25 mouse cellular contexts compared by ENCODE assay signal in the genomic region with DNA sequence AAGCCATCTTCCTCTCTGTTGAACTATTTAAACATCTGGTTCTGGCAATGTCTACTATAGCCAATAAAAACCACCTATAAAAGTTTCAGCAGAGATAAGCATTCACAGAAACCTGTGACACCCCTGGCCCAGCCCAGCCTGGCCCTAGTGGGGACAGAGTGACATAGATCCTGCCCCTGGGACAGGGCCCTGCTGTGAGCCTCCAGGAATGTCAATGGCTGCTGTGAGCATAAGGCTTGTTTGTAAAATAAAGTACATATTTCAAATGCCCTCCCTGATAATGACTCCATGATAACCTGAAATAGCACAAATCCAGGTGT.
A peak's percentile ranks its signal among the peaks of the same experiment; 100 is the strongest.
DNase-seq lines count a peak whose midpoint lies in the region; ATAC-seq and TF ChIP-seq lines count a peak whose summit lies in the region.
"Had no signal": no experiment of that assay in that cellular context is flagged by ENCODE, and none has a peak within 500 bp of the region (broad histone marks: within the 10 kb centered on the region; RNA-seq: fewer than 3 reads in every experiment).

No protein-coding gene starts in this region.

- no peaks in the 10 kb centered on the region for H3K36me3 ChIP-seq in intestine, embryonic 14.5 days (ENCODE audit: control insufficient read depth, insufficient read depth, low read length)
- H3K36me3 ChIP-seq in intestine, postnatal 0 days (ENCODE audit: control insufficient read depth, insufficient read depth), result no peaks in the 10 kb centered on the region
- H3K36me3 ChIP-seq in ES-Bruce4 (ENCODE audit: control insufficient read depth, insufficient read depth, low read length, poor library complexity, severe bottlenecking) (no peaks in the 10 kb centered on the region), ES-E14 (ENCODE audit: control insufficient read depth, insufficient read depth, low read length, poor library complexity, severe bottlenecking) (no peaks in the 10 kb centered on the region; the same call in 1 of the 2 replicates)
- no peaks in the 10 kb centered on the region for H3K36me3 ChIP-seq in limb, embryonic 13.5 days
- H3K36me3 ChIP-seq: embryonic facial prominence, embryonic 15.5 days; forebrain, embryonic 12.5 days; G1E; heart, embryonic 12.5 days; hindbrain, embryonic 13.5 days; limb, embryonic 15.5 days; liver, embryonic 13.5 days; midbrain, embryonic 15.5 days had no signal

- no peak for DNase-seq in intestine, embryonic 14.5 days (ENCODE audit: low spot score)
- DNase-seq in ES-E14 (ENCODE audit: low read depth, low spot score), result peak; percentile 21
- no peak for DNase-seq in thymus, postnatal 0 days (ENCODE audit: low spot score)
- no peak for DNase-seq in embryo, embryonic 10.5 days (ENCODE audit: low spot score)
- DNase-seq: adrenal gland, postnatal 25 days; cerebellum, adult 11-12 months; cerebellum, adult 9-11 months; forebrain, postnatal 0 days; kidney, adult 8-10 months; kidney, postnatal 4 days; liver, embryonic 13.5 days; thymus, postnatal 25 days had no signal

- H3K9ac ChIP-seq in intestine, embryonic 14.5 days (ENCODE audit: low read length), result no peak overlapping the region
- H3K9ac ChIP-seq in intestine, postnatal 0 days (ENCODE audit: low read depth, low read length), result no peak overlapping the region
- no peak overlapping the region for H3K9ac ChIP-seq in ES-Bruce4 (ENCODE audit: low read depth, poor library complexity, severe bottlenecking)
- H3K9ac ChIP-seq in ES-E14 (ENCODE audit: insufficient read depth, low read depth, low read length, poor library complexity, severe bottlenecking), result no peak overlapping the region
- H3K9ac ChIP-seq in limb, embryonic 13.5 days, result no peak overlapping the region
- H3K9ac ChIP-seq: embryonic facial prominence, embryonic 15.5 days; forebrain, embryonic 12.5 days; forebrain, postnatal 0 days; heart, embryonic 12.5 days; hindbrain, embryonic 13.5 days; limb, embryonic 15.5 days; liver, embryonic 13.5 days; midbrain, embryonic 15.5 days had no signal

- no peaks in the 10 kb centered on the region for H3K9me3 ChIP-seq in intestine, embryonic 14.5 days (ENCODE audit: control insufficient read depth, low read length)
- H3K9me3 ChIP-seq in intestine, postnatal 0 days (ENCODE audit: control insufficient read depth), result no peaks in the 10 kb centered on the region
- H3K9me3 ChIP-seq in ES-Bruce4 (replicated peaks; ENCODE audit: control insufficient read depth, insufficient read depth, low read length, poor library complexity, severe bottlenecking) (peaks cover 21% of the 10 kb centered on the region), ES-E14 (ENCODE audit: control insufficient read depth, insufficient read depth, low read depth, low read length) (peaks cover 3% of the 10 kb centered on the region; the same call in 1 of the 2 replicates)
- no peaks in the 10 kb centered on the region for H3K9me3 ChIP-seq in limb, embryonic 13.5 days
- H3K9me3 ChIP-seq: embryonic facial prominence, embryonic 15.5 days; forebrain, embryonic 12.5 days; G1E; hindbrain, embryonic 13.5 days; limb, embryonic 15.5 days; liver, embryonic 13.5 days; midbrain, embryonic 15.5 days had no signal

- no peak for TF ChIP-seq POLR2A in ES-Bruce4 (IDR thresholded peaks at IDR 0.05; ENCODE audit: insufficient read depth, low read length)

- in situ Hi-C loops in ES-E14 (cut with MboI; ENCODE audit: low sequenced_read_pairs in 2 of 2, unreplicated experiment in 2 of 2), result no loop called here

- TF ChIP-seq CTCF in intestine, postnatal 0 days (IDR thresholded peaks at IDR 0.05; ENCODE audit: low read depth), result no peak
- TF ChIP-seq CTCF in ES-Bruce4 (IDR thresholded peaks at IDR 0.05; ENCODE audit: low read depth, low read length), result no peak

- H3K27ac ChIP-seq in intestine, embryonic 14.5 days (ENCODE audit: low read depth), result no peak overlapping the region
- H3K27ac ChIP-seq in intestine, postnatal 0 days (ENCODE audit: low read depth, low read length), result no peak overlapping the region
- H3K27ac ChIP-seq in ES-Bruce4 (ENCODE audit: insufficient read depth, low read length) (peak overlapping the region; percentile 11; the same call in 1 of the 2 replicates), ES-E14 (ENCODE audit: insufficient read depth, low read depth, low read length, poor library complexity, severe bottlenecking) (peak overlapping the region; percentile 68)
- no peak overlapping the region; the same call in 1 of the 2 replicates for H3K27ac ChIP-seq in limb, embryonic 13.5 days
- H3K27ac ChIP-seq: embryonic facial prominence, embryonic 15.5 days; forebrain, embryonic 12.5 days; heart, adult 2 months; hindbrain, embryonic 13.5 days; kidney, postnatal 0 days; limb, embryonic 15.5 days; liver, embryonic 13.5 days; midbrain, embryonic 15.5 days had no signal

- no peak overlapping the region for H3K4me2 ChIP-seq in intestine, embryonic 14.5 days (ENCODE audit: low read length)
- no peak overlapping the region for H3K4me2 ChIP-seq in intestine, postnatal 0 days (replicated peaks; ENCODE audit: low read depth)
- H3K4me2 ChIP-seq in limb, embryonic 13.5 days (replicated peaks), result no peak overlapping the region
- H3K4me2 ChIP-seq: embryonic facial prominence, embryonic 15.5 days; forebrain, embryonic 12.5 days; heart, embryonic 12.5 days; hindbrain, embryonic 13.5 days; limb, embryonic 15.5 days; liver, embryonic 13.5 days; midbrain, embryonic 15.5 days had no signal

- H3K27me3 ChIP-seq in intestine, embryonic 14.5 days (replicated peaks; ENCODE audit: control insufficient read depth, insufficient read depth, low read length), result no peaks in the 10 kb centered on the region
- no peaks in the 10 kb centered on the region for H3K27me3 ChIP-seq in intestine, postnatal 0 days (replicated peaks; ENCODE audit: control insufficient read depth, insufficient read depth, low read length)
- H3K27me3 ChIP-seq in ES-Bruce4 (ENCODE audit: control insufficient read depth, insufficient read depth, low read length, poor library complexity, severe bottlenecking), result no peaks in the 10 kb centered on the region
- no peaks in the 10 kb centered on the region for H3K27me3 ChIP-seq in limb, embryonic 13.5 days
- H3K27me3 ChIP-seq: embryonic facial prominence, embryonic 15.5 days; forebrain, embryonic 12.5 days; heart, embryonic 12.5 days; hindbrain, embryonic 13.5 days; limb, embryonic 15.5 days; liver, embryonic 13.5 days; midbrain, embryonic 15.5 days had no signal

- no peak for TF ChIP-seq EP300 in ES-Bruce4 (IDR thresholded peaks at IDR 0.05; ENCODE audit: insufficient read depth, low read depth, low read length)

- 0 out of 2 replicates have a peak, but pooled peaks cover 6% of the 10 kb centered on the region for H3K4me1 ChIP-seq in intestine, embryonic 14.5 days (replicated peaks; ENCODE audit: control insufficient read depth, insufficient read depth, low read length)
- H3K4me1 ChIP-seq in intestine, postnatal 0 days (replicated peaks; ENCODE audit: control insufficient read depth, insufficient read depth, low read length), result no peaks in the 10 kb centered on the region
- peaks cover 5% of the 10 kb centered on the region for H3K4me1 ChIP-seq in ES-Bruce4 (ENCODE audit: control insufficient read depth, insufficient read depth, low read length)
- H3K4me1 ChIP-seq in ES-E14 (ENCODE audit: control insufficient read depth in 2 of 2, insufficient read depth in 2 of 2, low read length in 2 of 2, poor library complexity in 1 of 2), result peaks cover 0 to 24% of the 10 kb centered on the region in 2 experiments; a peak in 3 of 4 replicates
- peaks cover 52% of the 10 kb centered on the region for H3K4me1 ChIP-seq in limb, embryonic 13.5 days
- H3K4me1 ChIP-seq: liver, embryonic 13.5 days; midbrain, embryonic 15.5 days had no signal

- H3K4me3 ChIP-seq in intestine, embryonic 14.5 days (ENCODE audit: low read depth, low read length), result no peak overlapping the region
- no peak overlapping the region for H3K4me3 ChIP-seq in intestine, postnatal 0 days (ENCODE audit: low read depth, low read length)
- no peak overlapping the region for H3K4me3 ChIP-seq in ES-Bruce4 (ENCODE audit: low read depth, low read length)
- no peak overlapping the region for H3K4me3 ChIP-seq in ES-E14 (ENCODE audit: insufficient read depth in 1 of 2, low read depth in 1 of 2, low read length in 2 of 2, poor library complexity in 1 of 2, severe bottlenecking in 1 of 2)
- H3K4me3 ChIP-seq in limb, embryonic 13.5 days, result no peak overlapping the region
- H3K4me3 ChIP-seq: embryonic facial prominence, embryonic 15.5 days; forebrain, embryonic 12.5 days; heart, adult 2 months; heart, embryonic 12.5 days; hindbrain, embryonic 13.5 days; limb, embryonic 15.5 days; liver, embryonic 13.5 days; midbrain, embryonic 15.5 days had no signal

- peak; percentile 66; the same call in 1 of the 2 replicates for ATAC-seq in intestine, embryonic 14.5 days (replicated peaks; ENCODE audit: low FRiP score, low TSS enrichment, low read depth)
- no peak for ATAC-seq in intestine, postnatal 0 days
- ATAC-seq in limb, embryonic 13.5 days (ENCODE audit: low FRiP score, low read depth), result peak; percentile 49; the same call in 1 of the 2 replicates
- ATAC-seq: CD4-positive, CD25-positive, alpha-beta regulatory T cell, adult 4 months had no signal

TF ChIP-seq in ES-E14, 5 proteins besides CTCF, POLR2A, EP300 and RAD21:
- no peak for TF ChIP-seq HCFC1 (IDR thresholded peaks at IDR 0.05; ENCODE audit: borderline replicate concordance, insufficient read depth, low read length)
- no peak for TF ChIP-seq ZC3H11A (IDR thresholded peaks at IDR 0.05; ENCODE audit: borderline replicate concordance, low read depth, low read length)
- no peak for TF ChIP-seq ZNF384 (IDR thresholded peaks at IDR 0.05; ENCODE audit: low read depth, low read length)
- no peak for TF ChIP-seq MAFK (IDR thresholded peaks at IDR 0.05; ENCODE audit: insufficient read depth, low read depth, low read length)
- no peak for TF ChIP-seq CHD2 (IDR thresholded peaks at IDR 0.05; ENCODE audit: low read depth, low read length)

Comparison
In these comparisons a context has a peak if more than half of its experiments do, and no peak if none do; other contexts are left out.
1. H3K27ac ChIP-seq: peak in ES-Bruce4 (single experiment) and ES-E14 (single experiment); none in intestine, embryonic 14.5 days (single experiment), intestine, postnatal 0 days (single experiment) and limb, embryonic 13.5 days (single experiment).